ENCODE assay signal across 16 mouse cellular contexts in genomic region chr14:11935698-11936097, GRCm38 (mm10).
"Had no signal": no experiment of that assay in that cellular context is flagged by ENCODE, and none has a peak within 500 bp of the region (broad histone marks: within the 10 kb centered on the region; RNA-seq: fewer than 3 reads in every experiment).

No protein-coding gene starts in this region.

- H3K9me3 ChIP-seq: limb, embryonic 12.5 days; limb, embryonic 15.5 days had no signal

- H3K4me1 ChIP-seq: limb, embryonic 15.5 days; midbrain, embryonic 12.5 days; midbrain, embryonic 15.5 days had no signal

- H3K9ac ChIP-seq: limb, embryonic 12.5 days; limb, embryonic 15.5 days; liver, embryonic 14.5 days; liver, postnatal 0 days; lung, embryonic 14.5 days; midbrain, embryonic 12.5 days; midbrain, embryonic 15.5 days had no signal

- H3K27ac ChIP-seq: kidney, postnatal 0 days; limb, embryonic 12.5 days; limb, embryonic 15.5 days; liver, embryonic 14.5 days; macrophage; midbrain, embryonic 12.5 days; midbrain, embryonic 15.5 days had no signal

- H3K4me3 ChIP-seq: limb, embryonic 12.5 days; limb, embryonic 15.5 days; midbrain, embryonic 12.5 days; midbrain, embryonic 15.5 days had no signal

- H3K36me3 ChIP-seq: limb, embryonic 12.5 days; limb, embryonic 15.5 days; midbrain, embryonic 12.5 days; midbrain, embryonic 15.5 days had no signal

- ATAC-seq: liver, postnatal 0 days; lung, postnatal 0 days; midbrain, embryonic 15.5 days had no signal

- DNase-seq: kidney, adult 2 months; kidney, postnatal 25 days; left cerebral cortex, postnatal 4 days; liver, postnatal 0 days; thymus, adult 2 months; thymus, postnatal 25 days had no signal

- H3K27me3 ChIP-seq: limb, embryonic 12.5 days; limb, embryonic 15.5 days; midbrain, embryonic 15.5 days had no signal

- H3K4me2 ChIP-seq: limb, embryonic 12.5 days; limb, embryonic 15.5 days; liver, embryonic 11.5 days; lung, embryonic 14.5 days; midbrain, embryonic 12.5 days; midbrain, embryonic 15.5 days had no signal
